Mouse (Mus musculus): Measurements from ENCODE around the gene Ube2i. TPM values are rescaled to one million over a fixed set of nuclear protein-coding genes. Genes with fewer than 3 reads are reported as not detected.

Ube2i gene
- polyA plus RNA-seq, 1 experiment = 432 TPM

DNA sequence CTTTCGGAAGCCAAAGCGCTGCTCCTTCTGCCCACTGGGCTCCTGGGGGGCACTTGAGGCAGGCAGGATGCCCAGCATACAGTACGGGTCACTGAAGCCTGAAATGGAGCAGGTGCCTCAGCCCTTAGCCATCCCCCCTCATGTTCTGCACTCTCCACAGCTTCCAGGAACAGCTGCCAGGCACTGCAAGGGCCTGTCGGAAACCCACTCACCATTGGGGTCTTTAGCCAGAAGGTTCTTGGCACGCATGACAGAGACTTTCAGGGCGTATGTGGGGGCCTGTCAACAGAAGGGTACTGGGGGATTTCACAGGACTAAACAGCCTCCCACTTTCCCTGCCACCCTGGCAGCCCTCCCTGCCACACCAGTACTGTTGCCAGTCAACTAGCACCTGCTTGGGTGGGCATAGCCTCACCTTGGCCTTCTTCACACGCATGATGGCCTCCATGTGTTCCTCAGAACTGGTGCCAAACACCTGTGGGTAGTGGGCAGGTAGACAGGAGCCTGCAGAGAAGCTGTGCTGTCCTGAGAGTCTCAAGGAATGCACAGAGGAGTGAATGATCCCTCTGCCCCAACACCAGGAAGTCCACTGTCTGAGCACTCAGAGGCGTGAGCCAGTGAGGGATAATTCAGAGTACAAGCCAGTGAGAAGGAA is 24.1 kb downstream of the Ube2i start:
- H3K4me3 ChIP-seq (ENCODE audit: low read depth, low read length) = no peak overlapping the region
- H3K27me3 ChIP-seq (ENCODE audit: control insufficient read depth, insufficient read depth, low read length, poor library complexity, severe bottlenecking) = no peaks in the 10 kb centered on the region
- H3K4me1 ChIP-seq (ENCODE audit: control insufficient read depth, insufficient read depth, low read length) = no peaks in the 10 kb centered on the region
- no peaks in the 10 kb centered on the region for H3K9me3 ChIP-seq (replicated peaks; ENCODE audit: control insufficient read depth, insufficient read depth, low read length, poor library complexity, severe bottlenecking)
- H3K9ac ChIP-seq (ENCODE audit: low read depth, poor library complexity, severe bottlenecking) = no peak overlapping the region
- no peak overlapping the region for H3K27ac ChIP-seq (ENCODE audit: insufficient read depth, low read length)
- TF ChIP-seq CTCF (IDR thresholded peaks at IDR 0.05; ENCODE audit: low read depth, low read length) = no peak
- TF ChIP-seq POLR2A (IDR thresholded peaks at IDR 0.05; ENCODE audit: insufficient read depth, low read length) = no peak
- TF ChIP-seq EP300 (IDR thresholded peaks at IDR 0.05; ENCODE audit: insufficient read depth, low read depth, low read length) = no peak
- H3K36me3 ChIP-seq (ENCODE audit: control insufficient read depth, insufficient read depth, low read length, poor library complexity, severe bottlenecking) = no peaks in the 10 kb centered on the region

DNA sequence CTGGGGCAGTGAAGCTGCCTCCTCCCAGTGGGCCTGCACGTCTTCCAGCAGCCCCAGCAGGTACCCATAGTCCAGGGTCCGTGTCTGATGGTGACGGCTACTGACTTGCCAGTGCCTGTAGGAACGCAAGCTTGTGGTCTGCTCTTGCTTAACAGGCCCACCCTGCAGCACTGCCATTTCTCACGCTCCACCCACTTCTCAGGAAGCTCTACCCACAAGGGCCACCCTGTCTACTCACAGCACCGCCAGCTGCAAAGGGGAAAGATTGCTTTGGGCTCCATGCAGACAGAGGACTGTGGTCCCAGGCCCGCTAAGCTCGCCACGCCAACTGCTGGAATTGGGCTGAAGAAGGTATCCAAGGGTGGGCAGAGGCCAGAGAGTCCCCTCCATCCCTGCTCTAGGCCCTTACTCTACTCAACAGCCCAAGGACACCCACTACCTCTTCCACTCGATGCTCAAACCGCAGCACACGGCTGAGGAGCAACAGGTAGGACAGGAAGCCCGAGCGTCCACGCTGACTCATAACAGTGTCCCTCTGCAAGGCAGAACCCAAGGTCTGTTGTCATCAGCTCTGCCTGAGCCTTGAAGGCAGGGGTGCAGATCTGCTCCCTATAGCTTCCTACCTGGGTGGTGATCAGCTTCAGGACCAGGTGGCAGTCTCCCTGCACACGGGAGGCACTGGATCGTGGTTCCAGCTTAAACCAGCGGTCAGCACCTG is 26.2 kb downstream of the Ube2i start:
- no peaks in the 10 kb centered on the region for H3K9me3 ChIP-seq (replicated peaks; ENCODE audit: control insufficient read depth, insufficient read depth, low read length, poor library complexity, severe bottlenecking)
- H3K27me3 ChIP-seq (ENCODE audit: control insufficient read depth, insufficient read depth, low read length, poor library complexity, severe bottlenecking) = no peaks in the 10 kb centered on the region
- no peak overlapping the region for H3K4me3 ChIP-seq (ENCODE audit: low read depth, low read length)
- H3K9ac ChIP-seq (ENCODE audit: low read depth, poor library complexity, severe bottlenecking) = no peak overlapping the region
- H3K4me1 ChIP-seq (ENCODE audit: control insufficient read depth, insufficient read depth, low read length) = no peaks in the 10 kb centered on the region
- no peaks in the 10 kb centered on the region for H3K36me3 ChIP-seq (ENCODE audit: control insufficient read depth, insufficient read depth, low read length, poor library complexity, severe bottlenecking)
- no peak overlapping the region for H3K27ac ChIP-seq (ENCODE audit: insufficient read depth, low read length)
- TF ChIP-seq POLR2A (IDR thresholded peaks at IDR 0.05; ENCODE audit: insufficient read depth, low read length) (no peak), EP300 (IDR thresholded peaks at IDR 0.05; ENCODE audit: insufficient read depth, low read depth, low read length) (no peak), CTCF (IDR thresholded peaks at IDR 0.05; ENCODE audit: low read depth, low read length) (no peak)

DNA sequence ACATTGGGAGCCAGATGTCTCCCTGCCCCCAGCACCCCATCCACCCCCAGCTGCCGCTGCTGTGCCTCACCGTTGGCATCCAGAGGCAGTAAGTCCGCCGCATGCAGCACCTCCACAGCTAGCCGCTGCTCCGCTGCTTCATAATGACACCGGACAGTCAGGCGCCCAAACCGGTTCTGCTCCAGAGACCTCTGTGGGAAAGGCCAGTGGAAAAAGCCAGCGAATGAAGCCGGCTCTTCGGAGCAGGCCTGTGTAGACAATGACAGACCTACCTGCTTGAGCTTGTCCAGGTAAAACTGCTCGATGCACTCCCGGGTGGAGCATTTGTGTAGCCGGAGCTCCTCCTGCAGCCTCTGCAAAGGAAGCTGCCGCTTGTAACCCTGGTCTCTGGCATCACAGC is 30.2 kb downstream of the Ube2i start:
- Histone ChIP-seq H3K36me3 (ENCODE audit: control insufficient read depth, insufficient read depth, low read length, poor library complexity, severe bottlenecking) (0 out of 2 replicates have a peak, but pooled peaks cover 3% of the 10 kb centered on the region), H3K27ac (ENCODE audit: insufficient read depth, low read length) (no peak overlapping the region), H3K4me1 (ENCODE audit: control insufficient read depth, insufficient read depth, low read length) (peaks cover 2% of the 10 kb centered on the region), H3K9me3 (replicated peaks; ENCODE audit: control insufficient read depth, insufficient read depth, low read length, poor library complexity, severe bottlenecking) (no peaks in the 10 kb centered on the region), H3K9ac (ENCODE audit: low read depth, poor library complexity, severe bottlenecking) (peak overlapping the region; percentile 14), H3K27me3 (ENCODE audit: control insufficient read depth, insufficient read depth, low read length, poor library complexity, severe bottlenecking) (no peaks in the 10 kb centered on the region), H3K4me3 (ENCODE audit: low read depth, low read length) (peak overlapping the region; percentile 37; the same call in 1 of the 2 replicates)
- no peak for TF ChIP-seq POLR2A (IDR thresholded peaks at IDR 0.05; ENCODE audit: insufficient read depth, low read length)
- no peak for TF ChIP-seq CTCF (IDR thresholded peaks at IDR 0.05; ENCODE audit: low read depth, low read length)
- TF ChIP-seq EP300 (IDR thresholded peaks at IDR 0.05; ENCODE audit: insufficient read depth, low read depth, low read length) = no peak

DNA sequence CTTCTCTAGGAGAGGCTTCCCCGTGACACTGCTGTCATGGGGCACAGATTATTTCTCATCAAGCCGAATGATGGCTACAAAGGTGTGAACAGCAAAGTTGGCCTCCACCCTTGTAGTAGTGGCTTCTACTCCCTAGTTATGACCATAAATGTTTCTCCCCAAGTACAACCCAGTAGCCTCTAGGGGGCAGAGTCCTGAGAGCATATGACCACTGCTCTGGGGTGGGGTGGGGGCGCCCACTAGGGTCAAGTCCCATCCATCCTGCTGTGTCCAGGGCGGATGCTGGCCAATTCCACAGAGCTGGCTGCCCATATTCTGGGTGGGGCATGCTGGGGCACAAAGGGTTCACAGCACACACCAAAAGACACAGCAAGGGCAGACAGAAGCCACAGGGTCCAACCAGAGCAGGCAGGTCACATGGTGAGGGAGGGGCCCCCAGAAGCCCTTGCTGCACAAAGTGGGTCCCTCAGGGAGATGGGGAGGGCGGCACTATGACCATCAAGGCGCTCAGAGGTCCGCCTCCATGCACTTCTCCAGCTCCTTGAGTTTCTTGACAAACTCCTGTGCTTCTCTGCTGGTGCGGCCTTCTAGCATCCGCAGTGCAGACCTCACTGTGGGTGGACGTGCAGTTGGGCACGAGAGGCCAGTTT is 31.2 kb downstream of the Ube2i start:
- no peak overlapping the region for H3K27ac ChIP-seq (ENCODE audit: insufficient read depth, low read length)
- peak overlapping the region; percentile 14; the same call in 1 of the 2 replicates for H3K9ac ChIP-seq (ENCODE audit: low read depth, poor library complexity, severe bottlenecking)
- H3K9me3 ChIP-seq (replicated peaks; ENCODE audit: control insufficient read depth, insufficient read depth, low read length, poor library complexity, severe bottlenecking) = no peaks in the 10 kb centered on the region
- peak overlapping the region; percentile 37 for H3K4me3 ChIP-seq (ENCODE audit: low read depth, low read length)
- 0 out of 2 replicates have a peak, but pooled peaks cover 3% of the 10 kb centered on the region for H3K36me3 ChIP-seq (ENCODE audit: control insufficient read depth, insufficient read depth, low read length, poor library complexity, severe bottlenecking)
- TF ChIP-seq CTCF (IDR thresholded peaks at IDR 0.05; ENCODE audit: low read depth, low read length) = peak; percentile 47
- no peak for TF ChIP-seq EP300 (IDR thresholded peaks at IDR 0.05; ENCODE audit: insufficient read depth, low read depth, low read length)
- H3K4me1 ChIP-seq (ENCODE audit: control insufficient read depth, insufficient read depth, low read length) = peaks cover 2% of the 10 kb centered on the region
- H3K27me3 ChIP-seq (ENCODE audit: control insufficient read depth, insufficient read depth, low read length, poor library complexity, severe bottlenecking) = no peaks in the 10 kb centered on the region

DNA sequence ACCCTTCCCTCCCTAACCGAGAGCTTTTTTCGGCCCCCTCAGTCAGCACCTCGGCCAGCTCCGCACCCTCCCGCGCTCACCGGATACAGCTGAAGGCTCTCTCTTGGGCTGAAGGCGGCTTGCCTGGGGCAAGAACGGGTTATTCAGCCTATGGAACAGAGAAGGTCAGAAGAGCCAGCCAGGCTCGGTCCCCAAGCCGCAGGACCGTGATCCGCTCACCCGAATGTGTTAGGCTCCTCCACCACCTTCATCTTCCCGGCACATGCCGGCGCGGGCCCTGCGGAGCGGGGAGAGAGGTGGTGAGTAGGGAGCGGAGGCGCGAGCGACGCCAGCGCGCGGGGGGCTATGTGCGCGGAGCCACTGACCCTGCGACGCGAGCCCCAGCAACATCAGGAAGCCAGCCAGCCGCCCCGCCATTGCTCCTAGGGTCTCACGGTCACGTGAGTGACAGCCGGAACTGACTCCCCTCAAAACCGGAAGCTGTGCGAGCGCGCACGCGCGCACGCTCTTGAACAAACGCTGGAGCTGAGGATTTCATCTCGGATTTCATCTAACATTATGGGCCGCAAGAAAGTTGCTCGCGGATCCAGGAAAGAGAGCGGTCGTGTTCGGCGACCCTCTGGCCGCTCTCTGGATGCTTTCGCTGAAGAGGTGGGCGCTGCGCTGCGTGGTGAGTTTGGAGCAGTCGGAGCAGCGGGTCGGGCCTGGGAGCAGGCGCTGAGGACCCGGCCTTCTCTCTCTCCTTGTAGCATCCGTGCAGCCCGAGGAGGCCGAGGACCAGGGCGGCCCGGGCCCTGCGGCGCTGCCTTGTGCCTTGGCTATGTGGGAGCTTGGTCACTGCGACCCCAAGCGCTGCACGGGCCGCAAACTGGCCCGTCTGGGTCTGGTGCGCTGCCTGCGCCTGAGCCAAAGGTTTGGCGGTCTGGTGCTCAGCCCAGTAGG is 34.5 kb downstream of the Ube2i start, which contains the start of the genes Gnptg and Tsr3:
Gnptg (minus strand) TSS at position 430 of the 942 bp plus-strand sequence.
Tsr3 (plus strand) TSS at position 476 of the 942 bp plus-strand sequence.
- Histone ChIP-seq H3K9me3 (replicated peaks; ENCODE audit: control insufficient read depth, insufficient read depth, low read length, poor library complexity, severe bottlenecking) (no peaks in the 10 kb centered on the region), H3K36me3 (ENCODE audit: control insufficient read depth, insufficient read depth, low read length, poor library complexity, severe bottlenecking) (0 out of 2 replicates have a peak, but pooled peaks cover 3% of the 10 kb centered on the region), H3K27me3 (ENCODE audit: control insufficient read depth, insufficient read depth, low read length, poor library complexity, severe bottlenecking) (no peaks in the 10 kb centered on the region), H3K4me3 (ENCODE audit: low read depth, low read length) (peak within 1 kb of the TSS; percentile 90), H3K9ac (ENCODE audit: low read depth, poor library complexity, severe bottlenecking) (peak within 1 kb of the TSS; percentile 85), H3K27ac (ENCODE audit: insufficient read depth, low read length) (no peak within 1 kb of the TSS; the same call in 1 of the 2 replicates), H3K4me1 (ENCODE audit: control insufficient read depth, insufficient read depth, low read length) (peaks cover 2% of the 10 kb centered on the region)
- peak; percentile 26 for TF ChIP-seq POLR2A (IDR thresholded peaks at IDR 0.05; ENCODE audit: insufficient read depth, low read length)
- no peak for TF ChIP-seq CTCF (IDR thresholded peaks at IDR 0.05; ENCODE audit: low read depth, low read length)

Data from ES-Bruce4 (cell line).